Mouse (Mus musculus): ENCODE measurements around the gene Map1b.

- no peak for TF ChIP-seq CTCF (IDR thresholded peaks at IDR 0.05; ENCODE audit: low read depth)
- TF ChIP-seq EP300 (IDR thresholded peaks at IDR 0.05; ENCODE audit: low read depth), result no peak
Measured at GRCm38 (mm10) chr13:99502126-99502744, 14.1 kb downstream of the Map1b start.
